Mouse (Mus musculus): ENCODE results near the gene Lrmp. TPM values are rescaled to one million over a fixed set of nuclear protein-coding genes. Genes with fewer than 3 reads are reported as not detected.

The Lrmp gene
- total RNA-seq (2023) = 339 to 440 TPM (median 378 TPM) in 4 replicates

DNA sequence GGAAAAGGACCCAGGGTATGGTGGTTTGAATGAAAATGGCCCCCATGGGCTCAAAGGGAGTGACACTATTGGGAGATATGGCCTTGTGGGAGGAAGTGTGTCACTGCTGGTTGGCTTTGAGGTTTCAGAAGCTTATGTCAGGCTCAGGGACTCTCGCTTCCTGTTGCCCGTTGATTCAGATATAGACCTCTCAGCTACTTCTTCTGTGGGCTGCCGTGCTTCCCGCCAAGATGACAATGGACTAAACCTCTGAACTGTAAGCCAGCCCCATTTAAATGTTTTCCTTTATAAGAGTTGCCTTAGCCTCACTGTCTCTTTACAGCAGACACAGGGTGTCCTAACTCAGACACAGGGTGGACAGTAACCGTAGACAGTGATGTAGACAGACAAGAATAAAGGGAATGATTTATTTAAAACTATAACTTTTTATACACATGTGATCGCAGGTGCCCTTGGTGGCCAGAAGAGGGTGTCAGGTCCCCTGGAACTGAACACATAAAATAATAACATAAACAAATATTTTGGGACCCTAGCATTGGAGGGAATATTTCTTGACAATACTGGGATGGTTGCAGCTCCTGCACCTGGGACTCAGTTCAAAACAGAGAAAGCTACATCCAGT, at the start of gene Lrmp:
Gene Lrmp (plus strand): TSS at position 178 of the 622 bp plus-strand sequence.

DNA sequence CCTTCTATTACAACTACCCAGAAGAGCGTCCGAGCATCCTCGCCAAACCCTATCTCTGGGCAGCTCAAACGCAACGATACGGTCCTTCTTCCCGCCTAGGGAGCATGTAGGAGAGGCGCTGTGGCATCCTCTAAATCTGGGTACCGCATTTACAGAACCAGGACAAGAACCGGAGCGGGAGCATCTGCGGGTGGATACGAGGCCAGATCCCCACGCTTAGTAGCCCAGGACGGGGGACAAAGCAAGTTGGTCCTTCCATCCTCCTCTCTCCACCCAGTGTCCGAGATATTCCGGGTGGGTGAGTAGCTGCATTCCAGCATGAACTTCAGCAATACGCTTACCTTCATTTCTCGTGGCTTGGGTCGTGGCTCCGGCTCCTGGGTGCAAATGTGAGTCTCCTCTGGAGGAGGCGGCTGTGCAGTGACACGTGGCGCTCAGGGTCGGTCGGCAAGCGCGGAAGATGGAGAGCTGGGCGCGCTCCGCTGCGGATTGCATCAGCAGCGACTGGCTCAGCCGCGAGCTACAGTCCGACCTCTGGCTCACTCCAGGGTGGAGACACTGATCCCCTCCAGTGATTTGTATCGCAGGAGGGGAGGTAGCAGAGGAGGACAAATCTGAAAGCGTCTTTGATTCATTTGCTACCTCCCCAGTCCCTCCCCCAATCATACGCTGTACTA, 39.8 kb upstream of the Lrmp start, which contains the start of gene Bcat1:
Gene Bcat1 (minus strand): TSS at position 637 of the 677 bp plus-strand sequence.

DNA sequence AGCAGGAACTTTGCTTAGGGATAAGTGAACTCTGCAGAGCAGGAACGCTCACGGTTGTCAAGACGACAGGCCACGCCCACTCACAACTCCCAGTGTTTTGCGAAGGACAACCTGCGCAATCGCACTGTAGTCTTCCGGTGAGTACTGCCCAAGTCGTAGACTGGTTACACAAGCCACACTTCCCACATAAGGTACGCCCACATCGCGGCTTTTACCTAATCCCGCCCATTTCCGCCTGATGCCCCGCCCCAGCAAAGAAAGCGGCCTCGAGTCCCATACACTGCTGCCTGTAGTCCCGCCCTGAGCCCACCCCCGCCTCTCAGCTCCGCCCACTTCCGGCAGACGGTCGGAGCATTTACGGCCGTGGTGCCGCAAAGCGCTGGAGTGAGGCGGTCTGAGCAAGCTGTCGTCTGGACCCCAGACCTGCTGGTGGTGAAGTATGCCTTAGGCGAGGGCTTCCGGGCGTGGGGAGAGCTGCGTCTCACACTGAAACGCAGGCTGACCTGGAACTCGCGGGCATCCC, 95.4 kb downstream of the Lrmp start, which contains the start of the genes Casc1 and Etfrf1:
Gene Casc1 (minus strand): TSS at position 190 of the 523 bp plus-strand sequence.
Gene Etfrf1 (plus strand): TSS at position 319 of the 523 bp plus-strand sequence.

Other genes starting within 250 kb of the Lrmp start
- 0.47 to 1.5 TPM (median 0.60 TPM) in 3 of 4 replicates, not detected in the other for gene Bcat1, start 39.5 kb upstream of the Lrmp start, total RNA-seq (2023)
- gene Casc1, start 95.4 kb downstream of the Lrmp start, total RNA-seq (2023) = 1.9 to 2.3 TPM (median 2.1 TPM) in 4 replicates
- 9.1 to 13.4 TPM (median 12.4 TPM) in 4 replicates for gene Etfrf1, start 95.5 kb downstream of the Lrmp start, total RNA-seq (2023)
- 142 to 168 TPM (median 154 TPM) in 4 replicates for gene Kras, start 134.6 kb downstream of the Lrmp start, total RNA-seq (2023)